Mouse (Mus musculus) adrenal gland, adult 2 months (tissue): ENCODE measurements at regions not wholly inside any gene's neighbourhood (a gene's known extent, or its start where the extent isn't known, plus 50 kb on each side); places are given as distances from the start of the nearest gene placed in this dataset.
A peak's percentile ranks its signal among the peaks of the same experiment; 100 is the strongest.

Source experiments
- DNase-seq: peaks from one replicate; pipeline ENCODE4 v3.0.0; 2021

DNA sequence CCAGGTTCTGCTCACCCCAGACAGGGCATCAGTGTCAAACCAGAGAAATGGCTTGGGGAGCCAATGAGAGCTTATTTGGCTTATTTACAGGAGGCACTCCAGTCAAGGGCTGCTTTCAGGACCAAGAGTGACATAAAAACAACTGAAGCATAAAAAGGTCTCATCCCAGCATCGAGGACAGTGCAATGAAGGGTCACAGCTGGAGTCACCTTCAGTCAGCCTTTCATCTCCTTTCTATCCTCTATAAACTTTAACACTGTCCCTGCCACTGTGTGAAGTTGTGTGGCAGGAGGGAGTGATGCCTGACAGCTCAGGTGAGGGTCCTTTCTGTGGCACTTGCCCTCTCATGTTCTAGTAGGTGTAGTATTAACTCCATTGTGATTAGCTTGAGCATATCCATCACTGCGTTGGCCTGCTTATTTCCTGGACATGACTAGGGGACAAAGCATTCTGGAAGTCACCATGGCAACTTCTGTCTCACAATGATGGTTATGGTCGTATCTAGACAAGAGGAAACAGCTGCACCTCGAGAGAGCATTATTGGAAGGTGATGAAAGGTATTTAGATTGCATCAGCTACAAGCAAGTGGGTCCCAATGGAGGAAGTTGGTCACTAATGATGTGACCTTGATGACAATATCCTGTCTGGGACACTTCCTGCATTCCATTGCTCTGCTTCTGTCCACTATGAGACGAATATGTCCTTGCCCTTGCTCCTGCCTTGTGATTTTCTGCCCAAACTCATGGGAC, 87.8 kb upstream of the Enpp6 start:
- DNase-seq = no peak

DNA sequence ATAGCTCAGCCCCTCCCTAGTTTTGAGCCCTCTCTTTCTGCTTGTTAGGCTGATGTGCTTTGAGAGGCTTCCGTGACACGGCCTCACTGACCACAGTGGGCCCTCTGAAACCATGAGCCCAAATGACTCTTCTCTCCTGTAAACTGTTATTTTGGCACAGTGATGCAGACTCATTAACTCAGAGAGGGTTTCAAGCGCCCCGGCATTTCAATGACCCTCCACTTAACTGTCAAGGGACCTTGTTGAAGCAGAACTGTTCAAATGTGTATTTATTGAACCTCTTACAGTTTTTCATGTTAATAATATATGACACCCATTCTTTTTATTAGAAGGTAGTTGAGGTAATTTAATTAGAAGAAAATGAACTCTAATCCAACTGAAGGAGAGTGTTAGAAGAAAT, 85.9 kb upstream of the Enpp6 start:
- DNase-seq = no peak

DNA sequence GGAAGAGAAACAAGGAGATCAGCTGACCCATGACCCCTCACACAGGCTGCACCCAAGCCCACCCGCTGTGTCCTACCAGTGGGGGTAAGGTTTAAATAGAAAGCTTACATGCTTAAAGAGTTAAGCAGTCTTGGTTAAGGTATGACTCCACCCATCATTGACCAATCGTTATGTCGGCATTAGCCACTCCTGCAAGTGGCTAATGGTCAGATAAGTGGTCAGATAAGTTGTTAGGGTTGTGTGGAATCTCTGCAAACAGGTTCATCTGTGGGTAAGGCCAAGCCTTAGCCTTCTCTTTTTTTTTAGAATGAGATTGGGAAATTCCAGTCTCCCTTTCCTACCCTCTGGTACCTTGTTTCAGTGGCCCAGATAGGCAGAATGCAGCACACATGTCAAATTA, 82.0 kb upstream of the Enpp6 start:
- no peak for DNase-seq

DNA sequence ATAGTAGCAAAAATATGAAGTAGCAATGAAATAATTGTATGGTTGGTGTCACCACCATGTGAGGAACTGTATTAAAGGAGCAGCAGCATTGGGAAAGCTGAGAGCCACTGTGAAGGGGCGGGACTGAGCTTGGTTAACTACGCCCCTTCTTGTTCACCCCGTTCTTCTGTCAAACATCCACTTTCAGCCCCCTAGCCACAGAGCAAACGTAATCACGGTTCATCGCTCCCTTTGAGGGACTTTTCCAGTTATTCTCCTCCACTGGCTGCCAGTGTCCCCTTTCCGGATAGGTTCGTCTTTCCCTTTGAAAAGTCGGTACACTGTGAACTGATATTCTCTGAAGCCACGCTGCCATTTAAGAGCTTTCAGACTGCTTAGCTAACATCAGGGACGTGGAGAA, 79.3 kb upstream of the Enpp6 start:
- DNase-seq = no peak

DNA sequence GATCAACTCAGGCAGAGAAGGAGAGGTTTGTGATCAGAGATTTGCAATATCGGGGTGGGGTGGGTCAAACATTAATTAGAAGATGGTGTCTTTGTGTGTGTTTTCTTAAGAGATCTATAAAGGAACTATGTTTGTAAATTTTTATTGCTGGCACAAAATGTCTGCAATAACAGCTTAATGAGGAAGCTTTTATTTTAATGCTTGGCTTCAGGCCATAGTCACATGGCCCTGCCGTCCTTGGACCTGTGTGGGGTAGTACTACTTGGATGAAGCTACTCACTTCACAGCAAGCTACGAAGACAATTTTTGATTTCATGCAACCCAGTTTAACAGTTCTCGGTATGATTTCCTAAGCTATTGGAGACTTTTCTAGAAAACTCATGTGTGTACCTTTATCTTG, 78.5 kb upstream of the Enpp6 start:
- DNase-seq = no peak

DNA sequence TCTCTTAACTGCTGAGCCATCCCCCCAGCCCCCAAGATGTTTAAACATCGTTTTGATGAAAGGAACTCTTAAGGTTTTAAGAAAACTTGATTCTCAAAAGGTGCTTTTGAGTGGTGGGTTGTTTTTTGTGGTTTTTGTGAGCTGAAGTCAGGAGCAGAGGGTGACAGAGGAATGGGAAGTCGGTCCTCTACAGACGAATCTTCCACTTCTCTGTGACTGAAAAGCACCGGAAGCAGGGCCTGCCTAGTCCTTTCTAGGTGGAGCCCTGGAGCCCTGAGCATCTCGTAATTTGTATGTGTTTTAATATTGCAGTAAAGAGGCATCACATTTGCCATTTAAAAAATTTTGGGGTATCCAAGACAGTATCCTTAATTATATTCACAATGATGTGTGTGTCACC, 72.7 kb upstream of the Enpp6 start:
- no peak for DNase-seq

DNA sequence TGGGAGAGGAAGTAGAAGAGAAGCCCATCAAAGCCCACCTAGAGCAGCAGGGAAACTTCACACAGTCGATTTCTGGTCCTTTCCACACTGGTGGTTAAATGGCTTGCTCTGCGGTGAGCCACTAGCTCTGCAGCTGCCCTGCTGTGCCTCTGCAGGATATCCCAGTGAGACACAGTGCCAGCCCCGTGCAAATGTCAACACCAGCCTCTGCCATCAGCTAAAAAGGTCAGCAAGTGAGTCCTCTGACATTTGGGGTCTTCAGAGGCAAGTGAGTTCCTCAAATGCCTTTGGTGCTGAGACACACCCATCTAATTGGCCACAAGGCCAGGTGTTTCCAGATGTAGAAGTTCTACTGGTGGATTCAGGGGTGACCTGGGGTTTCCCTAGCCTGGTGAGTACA, 66.6 kb upstream of the Enpp6 start:
- DNase-seq = no peak

DNA sequence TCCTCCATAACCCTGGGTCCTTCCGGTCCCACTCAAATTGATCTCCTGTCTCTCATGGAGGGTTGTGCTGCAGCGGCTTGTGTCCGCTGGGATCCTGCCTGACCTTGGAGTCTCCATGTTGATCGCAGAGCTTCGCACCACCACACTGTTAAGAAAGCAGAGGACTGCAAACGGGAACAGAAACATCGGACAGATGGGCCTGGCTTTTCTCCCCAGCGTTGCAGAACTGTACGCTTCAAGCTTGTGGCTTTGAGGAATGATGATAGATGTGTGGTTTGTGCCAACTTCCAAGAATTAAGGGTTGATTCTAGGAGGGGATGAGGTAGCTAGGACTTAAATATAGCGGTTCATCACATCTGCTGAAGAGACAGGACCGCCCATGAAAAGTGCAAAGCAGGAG, 65.6 kb upstream of the Enpp6 start:
- no peak for DNase-seq

DNA sequence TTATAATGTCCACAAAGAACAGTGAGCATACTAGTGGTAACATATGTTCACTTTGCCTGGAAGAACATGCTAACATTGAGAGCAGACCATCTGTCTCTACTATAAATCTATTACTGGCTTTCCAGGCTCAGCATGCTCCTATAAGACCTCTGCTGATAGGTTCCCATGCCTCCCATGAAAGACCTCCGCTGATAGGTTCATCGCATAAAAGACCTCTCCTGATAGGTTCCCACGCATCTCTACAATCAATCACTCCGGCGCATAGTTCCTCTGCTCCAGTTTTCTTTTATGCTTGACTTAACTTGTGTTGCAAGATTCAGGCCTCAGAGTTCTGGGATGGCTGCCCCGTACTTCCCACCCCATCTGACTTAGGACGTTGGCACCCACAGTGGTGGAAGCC, 65.1 kb upstream of the Enpp6 start:
- DNase-seq = no peak

DNA sequence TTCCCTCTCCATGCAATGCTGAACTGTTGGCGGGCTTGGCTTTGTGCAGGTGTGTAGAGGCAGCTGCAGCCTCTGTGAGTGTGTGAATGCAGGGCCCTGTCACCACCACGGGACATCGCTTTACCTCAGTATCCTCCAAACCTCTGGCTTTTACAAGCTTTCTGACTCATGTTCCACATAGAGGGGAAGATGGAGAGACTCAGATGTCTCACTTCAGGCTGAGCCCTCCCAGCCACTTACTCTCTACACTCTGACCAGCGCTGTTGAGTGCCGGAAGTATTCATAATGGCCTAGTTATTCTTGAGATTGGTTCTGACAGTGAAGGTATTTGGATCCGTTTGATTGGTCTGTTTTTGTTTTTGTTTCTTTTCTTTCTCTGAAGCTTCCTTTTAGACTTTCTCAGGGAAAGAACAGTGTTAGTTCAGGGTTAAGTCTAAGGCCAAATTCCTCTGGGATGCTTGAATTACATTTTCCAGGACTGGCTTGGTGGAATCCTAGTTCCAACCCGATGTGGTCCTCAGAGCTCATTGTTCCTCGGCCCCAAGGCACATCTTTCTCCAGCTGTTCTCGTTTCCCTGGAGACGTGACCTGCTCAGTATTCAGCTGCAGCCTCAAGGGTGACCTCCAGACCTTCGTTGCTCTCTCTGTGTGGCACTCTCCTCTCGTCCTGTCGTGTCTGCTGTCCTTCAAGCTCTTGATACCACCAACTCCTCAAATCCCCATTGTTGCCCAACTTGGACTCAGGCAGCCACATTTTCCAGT, 61.7 kb upstream of the Enpp6 start:
- no peak for DNase-seq

DNA sequence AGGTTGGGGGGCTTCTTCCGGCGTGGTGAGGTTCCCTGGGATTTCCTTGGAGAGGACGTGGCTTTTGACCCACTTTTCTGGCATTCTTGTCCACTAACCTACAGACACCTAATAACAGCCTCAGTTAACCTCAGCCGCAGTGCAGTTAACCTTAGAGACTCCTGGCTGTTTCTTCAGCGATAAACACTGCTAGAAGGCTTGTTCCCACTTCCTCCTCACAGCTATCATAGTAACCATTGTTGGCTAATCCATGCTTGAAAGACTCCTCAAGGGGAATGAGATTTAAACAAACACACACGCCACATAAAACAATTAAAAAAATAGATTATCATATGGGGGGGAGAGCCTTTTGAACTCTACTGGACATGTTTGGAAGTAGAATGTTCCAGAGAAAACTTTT, 58.0 kb upstream of the Enpp6 start:
- no peak for DNase-seq

DNA sequence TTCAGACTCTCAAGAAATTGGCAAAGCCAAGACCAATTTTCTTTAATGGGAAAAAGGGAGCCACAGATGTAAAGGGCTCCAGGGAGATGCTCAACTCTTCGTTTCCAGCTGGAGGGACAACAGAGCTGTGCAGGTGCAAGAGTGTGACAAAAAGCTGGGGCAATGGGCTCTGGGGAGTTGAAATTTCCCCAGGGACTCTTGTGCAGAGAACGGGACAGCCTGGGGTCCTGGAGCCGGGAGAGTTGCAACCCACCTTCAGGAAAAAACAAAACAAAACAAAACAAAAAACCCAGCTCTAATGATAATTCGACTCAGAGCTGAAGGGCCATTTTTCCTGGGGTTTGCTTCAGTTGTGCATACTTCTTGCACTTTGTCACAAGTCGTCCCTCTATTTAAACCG, 57.0 kb upstream of the Enpp6 start:
- no peak for DNase-seq

DNA sequence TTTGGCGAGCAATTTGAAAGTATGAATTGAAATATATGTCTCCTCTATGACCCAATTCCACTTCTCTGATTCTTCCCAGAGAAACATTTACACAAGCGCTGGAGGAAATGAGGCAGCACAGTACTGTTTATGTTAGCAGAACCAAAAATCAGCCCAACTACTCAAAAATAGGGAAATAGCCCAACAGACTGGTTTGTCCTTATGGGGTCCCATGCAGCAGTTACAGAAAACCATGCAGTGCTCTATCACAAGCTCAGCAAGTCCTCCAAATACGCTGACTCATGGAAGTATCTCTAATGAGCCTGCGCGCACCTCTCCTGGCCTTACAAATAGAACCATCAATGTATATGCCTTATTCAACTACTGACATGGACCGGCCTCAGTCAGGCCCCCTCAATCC, 55.4 kb upstream of the Enpp6 start:
- no peak for DNase-seq

DNA sequence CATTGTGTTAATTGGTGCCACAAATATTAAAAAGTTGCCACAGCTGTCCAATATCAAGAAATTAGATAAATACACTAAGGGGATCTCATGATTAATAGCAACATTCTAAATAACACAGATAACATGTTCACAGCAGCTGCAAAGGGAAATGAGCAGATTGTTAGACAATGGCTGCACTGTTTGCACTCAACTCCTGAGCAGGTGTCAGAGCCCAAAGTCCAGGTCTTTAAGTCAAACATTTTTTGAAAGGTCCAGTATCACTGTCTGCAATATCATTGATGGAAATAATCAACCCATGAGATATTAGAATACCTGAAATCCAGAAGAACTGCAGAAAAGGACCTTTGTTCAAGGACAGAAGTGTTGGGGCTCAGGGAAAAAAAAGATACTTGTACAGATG, 53.4 kb upstream of the Enpp6 start:
- DNase-seq = no peak

DNA sequence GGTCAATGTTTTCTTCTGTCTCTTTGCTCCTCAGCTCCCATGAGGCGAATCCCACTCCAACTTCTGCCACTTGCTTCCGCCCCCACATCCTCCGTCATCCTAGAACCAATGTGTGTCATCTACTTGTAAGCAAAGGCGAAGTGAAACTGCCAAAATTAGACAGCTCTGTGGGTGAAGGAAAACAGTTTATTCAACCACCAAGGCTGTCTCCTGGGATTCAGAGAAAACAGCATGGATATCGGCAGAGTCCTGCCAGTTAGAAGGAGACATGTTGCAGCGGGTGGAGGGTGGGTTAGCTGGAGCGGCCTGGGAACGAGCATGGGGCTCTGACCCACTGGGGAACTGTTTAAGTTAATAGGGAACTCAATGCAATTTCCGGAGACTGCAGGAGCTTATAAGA, 52.4 kb upstream of the Enpp6 start:
- DNase-seq = no peak

DNA sequence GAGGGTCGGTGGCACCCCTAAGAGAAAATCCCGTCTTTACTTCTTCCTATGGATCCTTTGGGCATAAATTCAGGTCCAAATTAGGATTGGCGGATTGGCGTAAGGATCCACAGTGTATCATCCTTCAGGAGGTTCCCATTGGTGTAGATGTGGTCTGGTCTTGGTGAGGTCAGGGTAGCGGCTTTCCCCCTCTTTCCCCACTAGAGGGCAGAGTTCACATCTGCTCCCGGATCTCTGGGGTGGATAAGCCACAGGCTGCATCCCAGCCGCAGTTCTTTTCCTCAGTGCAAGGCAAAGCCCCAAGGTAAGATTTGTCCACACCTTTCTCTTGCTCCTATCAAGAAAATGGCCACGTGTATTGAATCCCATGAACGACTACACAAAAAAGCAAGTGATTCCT, 51.8 kb upstream of the Enpp6 start:
- peak; percentile 73 for DNase-seq

DNA sequence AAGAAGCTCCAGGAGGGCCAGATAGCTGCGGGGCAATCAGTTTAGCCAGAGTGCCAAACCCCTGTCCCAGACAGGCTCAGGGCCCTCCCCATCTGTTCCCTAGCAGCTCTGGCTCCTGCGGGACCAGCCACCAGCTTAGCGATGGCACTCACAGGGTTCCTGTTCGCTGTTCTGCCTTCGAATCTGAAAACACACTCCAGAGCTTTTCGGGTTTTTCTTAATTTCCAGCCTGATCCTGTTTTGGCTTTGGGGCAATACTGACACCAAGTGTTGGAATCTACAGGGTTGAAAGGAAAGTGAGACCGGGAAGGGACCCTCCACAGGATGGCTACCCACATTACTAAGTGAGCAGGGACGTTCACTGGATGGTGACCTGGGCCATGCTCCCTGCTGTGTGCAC, 50.6 kb upstream of the Enpp6 start:
- DNase-seq = no peak
